Mouse (Mus musculus) splenic B cell, adult 2 months (primary cell): ENCODE results near the gene Ccdc187.

Experiments
- DNase-seq: peaks from one replicate; pipeline ENCODE4 v3.0.0-alpha.2; 2011; ENCODE audit warnings: low read depth, low spot score
- H3K27me3 ChIP-seq: 2 replicates; pipeline ENCODE4 v1.6.1; 2012; ENCODE audit warnings: mild to moderate bottlenecking, low read length, moderate library complexity, mixed read lengths; ENCODE audit not compliant: control insufficient read depth, poor library complexity, insufficient read depth, severe bottlenecking
- H3K36me3 ChIP-seq: 2 replicates; pipeline ENCODE4 v1.6.1; 2012; ENCODE audit warnings: mild to moderate bottlenecking, low read length, moderate library complexity, mixed read lengths; ENCODE audit not compliant: control insufficient read depth, poor library complexity, insufficient read depth, severe bottlenecking

The Ccdc187 gene

GRCm38 (mm10) chr2:26306702-26307101, 12.3 kb upstream of the Ccdc187 start:
- DNase-seq = no peak
- Histone ChIP-seq H3K27me3 (no peaks in the 10 kb centered on the region), H3K36me3 (no peaks in the 10 kb centered on the region)

DNA sequence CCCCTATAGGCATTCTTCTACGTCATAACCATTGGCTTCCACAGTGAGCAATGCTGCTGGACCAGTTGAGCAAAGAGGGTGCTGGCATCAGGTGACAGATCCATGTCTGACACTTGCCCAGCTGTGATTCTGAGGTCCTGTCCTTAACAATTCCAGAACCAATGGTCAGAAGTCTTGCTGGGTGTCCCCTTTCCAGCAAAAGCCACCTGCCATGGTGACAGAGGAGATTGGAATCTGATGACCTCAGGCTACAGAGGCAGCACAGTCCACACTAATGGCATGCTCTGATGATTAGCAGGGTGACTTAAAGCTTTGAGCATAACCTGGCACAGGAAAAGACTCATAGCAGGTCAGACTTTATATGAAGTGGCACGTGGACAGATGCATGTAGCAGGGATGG, 11.2 kb upstream of the Ccdc187 start:
- Histone ChIP-seq H3K36me3 (no peaks in the 10 kb centered on the region), H3K27me3 (no peaks in the 10 kb centered on the region)
- DNase-seq = no peak

- no peak for DNase-seq
- H3K27me3 ChIP-seq = no peaks in the 10 kb centered on the region
- no peaks in the 10 kb centered on the region for H3K36me3 ChIP-seq
Observed at GRCm38 (mm10) chr2:26304711-26305110, 10.4 kb upstream of the Ccdc187 start.

- Histone ChIP-seq H3K36me3 (no peaks in the 10 kb centered on the region), H3K27me3 (no peaks in the 10 kb centered on the region)
- DNase-seq = no peak
Observed at GRCm38 (mm10) chr2:26302005-26302503, 7.7 kb upstream of the Ccdc187 start.

DNA sequence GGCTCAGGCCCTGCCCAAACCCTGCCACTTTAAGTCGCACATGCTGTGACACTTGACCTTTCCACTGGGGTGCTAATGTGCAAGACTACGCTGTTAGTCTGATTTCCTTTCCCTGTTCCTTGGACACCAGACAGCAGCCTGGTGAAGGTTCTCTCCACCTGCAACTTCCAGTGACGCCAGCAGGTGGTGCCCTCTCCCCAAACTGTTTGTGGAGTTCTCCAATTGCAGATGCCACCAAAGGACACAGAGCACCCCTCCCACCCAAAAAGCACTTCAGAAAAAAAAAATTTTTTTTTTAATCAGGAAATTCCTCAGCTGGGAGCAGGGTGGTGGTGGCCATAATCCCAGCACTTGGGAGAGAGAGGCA, 6.4 kb upstream of the Ccdc187 start:
- peak; percentile 80 for DNase-seq
- H3K36me3 ChIP-seq = no peaks in the 10 kb centered on the region
- H3K27me3 ChIP-seq = no peaks in the 10 kb centered on the region

GRCm38 (mm10) chr2:26300161-26300807, 5.9 kb upstream of the Ccdc187 start:
- no peaks in the 10 kb centered on the region for H3K27me3 ChIP-seq
- no peaks in the 10 kb centered on the region for H3K36me3 ChIP-seq
- no peak for DNase-seq

GRCm38 (mm10) chr2:26299336-26299735, 5.0 kb upstream of the Ccdc187 start:
- H3K27me3 ChIP-seq = no peaks in the 10 kb centered on the region
- DNase-seq = no peak
- no peaks in the 10 kb centered on the region for H3K36me3 ChIP-seq

- Histone ChIP-seq H3K36me3 (no peaks in the 10 kb centered on the region), H3K27me3 (no peaks in the 10 kb centered on the region)
- no peak for DNase-seq
Observed at GRCm38 (mm10) chr2:26298856-26299230, 4.5 kb upstream of the Ccdc187 start.

DNA sequence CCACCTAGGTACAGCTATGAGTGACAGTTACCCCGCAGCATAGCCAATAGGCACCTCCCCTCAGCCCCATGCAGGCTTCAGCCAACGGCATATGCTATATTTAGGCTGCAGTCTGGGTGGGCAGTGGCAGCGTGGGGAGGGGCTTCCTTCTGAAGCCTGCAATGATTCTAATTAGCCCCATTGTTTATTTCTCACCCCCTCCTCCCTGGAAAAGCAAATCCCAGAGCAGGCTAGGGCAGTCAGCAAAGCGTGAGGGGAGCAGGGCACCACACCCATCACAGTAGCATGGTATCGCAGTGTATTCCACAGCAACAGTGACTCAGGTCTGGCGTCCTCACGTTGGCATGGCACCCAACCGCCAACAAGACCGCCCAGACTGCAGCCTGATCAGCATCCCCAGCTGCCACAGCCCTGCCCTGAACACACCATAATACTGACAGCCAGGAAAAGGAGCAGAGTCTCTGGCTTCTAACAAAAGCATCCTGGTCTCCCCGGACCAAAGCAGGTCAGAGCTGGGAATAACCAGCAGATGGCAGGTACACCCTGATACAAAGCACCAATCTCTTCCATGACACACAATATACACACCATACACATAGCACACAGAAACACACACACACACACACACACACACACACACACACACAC, 4.0 kb upstream of the Ccdc187 start:
- DNase-seq = no peak
- H3K27me3 ChIP-seq = no peaks in the 10 kb centered on the region
- H3K36me3 ChIP-seq = no peaks in the 10 kb centered on the region

DNA sequence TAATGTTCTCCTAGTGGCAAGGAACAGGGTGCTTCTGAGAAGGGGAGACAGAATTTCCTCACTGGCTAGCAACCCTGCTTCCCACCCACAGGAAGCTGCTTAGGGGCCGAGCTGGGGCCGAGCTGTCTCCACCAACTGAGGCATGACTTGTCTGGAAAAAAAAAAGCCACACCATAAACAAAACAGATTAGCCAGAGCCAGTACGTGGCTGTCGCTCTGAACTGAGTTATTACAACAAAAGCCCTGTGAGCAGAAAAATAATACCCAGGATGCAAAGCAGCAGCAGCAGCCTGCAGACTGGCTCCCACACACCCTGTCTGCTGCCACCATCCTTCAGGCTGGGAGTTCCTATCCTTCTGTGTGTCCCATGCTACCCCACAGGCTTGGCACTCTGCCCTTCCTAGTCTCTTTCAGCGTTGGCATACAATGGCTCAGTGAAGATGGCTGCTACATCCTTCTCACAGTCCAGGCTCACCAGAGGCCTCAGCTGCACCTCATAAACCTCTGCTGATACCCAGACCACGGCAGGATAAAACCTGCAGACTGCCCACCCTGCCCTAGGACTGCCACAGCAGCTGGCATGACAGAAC, 2.3 kb upstream of the Ccdc187 start:
- H3K36me3 ChIP-seq = no peaks in the 10 kb centered on the region
- no peaks in the 10 kb centered on the region for H3K27me3 ChIP-seq
- no peak for DNase-seq

DNA sequence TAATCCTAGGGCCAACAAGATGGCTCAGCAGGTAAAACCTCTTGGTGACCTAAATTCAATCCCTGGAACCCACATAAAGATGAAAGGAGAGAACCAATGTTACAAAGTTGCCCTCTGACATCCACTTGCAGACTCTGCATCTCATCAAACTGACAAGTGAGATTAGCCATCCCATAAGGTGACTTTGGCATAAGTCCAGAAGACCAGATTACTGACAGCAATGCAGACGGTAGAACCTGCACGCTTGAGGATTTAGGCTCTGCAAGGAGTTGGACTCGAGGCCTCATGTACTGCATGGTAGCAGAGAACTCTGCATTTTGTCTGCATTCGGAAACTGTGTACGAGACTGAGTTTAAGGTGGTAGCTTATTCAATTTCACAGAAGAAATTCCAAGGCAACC, 4.2 kb downstream of the Ccdc187 start:
- H3K27me3 ChIP-seq = no peaks in the 10 kb centered on the region
- H3K36me3 ChIP-seq = no peaks in the 10 kb centered on the region
- no peak for DNase-seq

DNA sequence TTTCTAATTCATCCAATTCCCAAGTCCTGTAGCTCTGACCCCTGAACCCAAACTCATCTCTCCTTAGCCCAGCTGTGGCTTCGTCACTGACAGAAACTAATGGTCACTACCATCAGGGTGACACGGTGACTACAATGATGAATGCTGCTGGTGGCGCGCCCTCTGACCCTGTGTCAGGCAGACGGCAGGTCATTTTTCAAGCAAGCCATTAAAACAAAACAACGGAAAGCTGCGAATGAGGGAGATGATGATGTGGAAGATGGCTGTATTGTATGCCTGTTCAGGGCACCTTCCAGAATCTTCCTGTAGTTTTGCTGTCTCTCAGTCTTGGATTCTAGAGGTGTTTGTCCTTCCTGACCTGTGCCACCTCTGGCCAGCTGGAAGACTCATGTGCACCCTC, 8.0 kb downstream of the Ccdc187 start:
- DNase-seq = no peak
- Histone ChIP-seq H3K27me3 (no peaks in the 10 kb centered on the region), H3K36me3 (no peaks in the 10 kb centered on the region)

DNA sequence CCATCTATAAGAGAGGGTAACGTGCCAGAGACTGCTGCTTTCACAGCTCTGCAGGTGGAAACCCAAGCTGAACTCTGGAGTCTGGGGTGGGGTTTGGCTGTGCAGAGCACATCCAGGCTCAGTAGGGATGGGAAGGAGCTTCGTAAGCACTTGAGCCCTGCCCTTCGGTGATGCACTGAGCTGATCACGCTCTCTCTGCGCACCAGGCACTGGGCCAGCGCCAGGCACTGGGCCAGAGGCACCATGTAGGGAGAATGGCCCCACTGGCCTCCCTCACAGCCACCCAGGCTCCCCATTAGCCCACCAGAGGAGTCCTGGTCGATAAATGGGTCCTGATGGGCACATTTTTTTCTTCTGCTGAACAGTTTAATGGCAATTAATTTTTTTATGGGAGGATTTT, 8.6 kb downstream of the Ccdc187 start:
- DNase-seq = no peak
- Histone ChIP-seq H3K27me3 (no peaks in the 10 kb centered on the region), H3K36me3 (no peaks in the 10 kb centered on the region)

GRCm38 (mm10) chr2:26280594-26280993, 13.8 kb downstream of the Ccdc187 start:
- H3K27me3 ChIP-seq = no peaks in the 10 kb centered on the region
- no peaks in the 10 kb centered on the region for H3K36me3 ChIP-seq
- DNase-seq = no peak

DNA sequence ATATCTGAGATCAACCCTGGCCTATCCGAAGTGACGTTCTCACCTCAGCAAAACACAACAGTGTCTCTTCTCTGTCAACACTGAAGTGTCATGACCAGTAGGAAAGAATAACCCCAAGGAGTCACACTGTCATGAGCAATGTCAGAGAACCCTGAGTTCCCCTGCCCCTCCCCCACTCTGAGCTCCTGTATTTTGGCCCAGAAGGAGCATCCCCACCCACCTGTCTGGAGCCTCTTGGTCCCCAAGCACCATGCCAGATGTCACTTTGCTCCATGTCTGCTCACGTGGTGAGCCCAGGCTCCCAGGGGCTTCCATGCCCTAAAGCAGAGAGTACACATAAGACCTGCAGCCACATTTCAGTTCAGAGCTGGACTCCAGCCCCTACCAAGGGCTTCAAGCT, 14.6 kb downstream of the Ccdc187 start:
- H3K36me3 ChIP-seq = no peaks in the 10 kb centered on the region
- no peak for DNase-seq

More for the DNA sequence above, 14.6 kb downstream of the Ccdc187 start:
- H3K27me3 ChIP-seq = no peaks in the 10 kb centered on the region
